Mouse (Mus musculus) kidney, embryonic 14.5 days (tissue): ENCODE data around the gene Kif1c. TPM values are rescaled to one million over a fixed set of nuclear protein-coding genes. Genes with fewer than 3 reads are reported as not detected.
"Not testable (repeated sequence)": the region's sequence is repeated elsewhere in the genome, so short reads cannot be mapped to it uniquely, and the experiment has no call there.

Experiments used
- ATAC-seq: fragments of 200-750 bp; cut with Nextera tagmentation; 2 replicates; pipeline ENCODE4 v1.8.0; 2017; ENCODE audit warnings: moderate number of reproducible peaks, mild to moderate bottlenecking, moderate TSS enrichment, moderate library complexity; ENCODE audit not compliant: low FRiP score, low TSS enrichment
- H3K27ac ChIP-seq: fragments of 300-500 bp; sonication (generic); 2 replicates; pipeline ENCODE4 v1.5.1; 2014; ENCODE audit warnings: low read depth, mild to moderate bottlenecking, low read length, moderate library complexity, mixed read lengths
- H3K27me3 ChIP-seq: fragments of 300-500 bp; sonication (generic); 2 replicates; pipeline ENCODE4 v1.6.1; 2014; ENCODE audit warnings: mild to moderate bottlenecking, low read length; ENCODE audit not compliant: control insufficient read depth, insufficient read depth
- H3K36me3 ChIP-seq: fragments of 300-500 bp; sonication (generic); 2 replicates; pipeline ENCODE4 v1.6.1; 2014; ENCODE audit warnings: low read length, mixed read lengths; ENCODE audit not compliant: control insufficient read depth, insufficient read depth
- H3K4me1 ChIP-seq: fragments of 300-500 bp; sonication (generic); 2 replicates; pipeline ENCODE4 v1.6.1; 2014; ENCODE audit warnings: low read length, mixed read lengths; ENCODE audit not compliant: control insufficient read depth, insufficient read depth
- H3K4me2 ChIP-seq: fragments of 300-500 bp; sonication (generic); replicated peaks from 2 replicates; pipeline ENCODE4 v1.6.1; 2014; ENCODE audit warnings: low read depth, mild to moderate bottlenecking, low read length
- H3K4me3 ChIP-seq: fragments of 300-500 bp; sonication (generic); 2 replicates; pipeline ENCODE4 v1.5.1; 2014; ENCODE audit warnings: mild to moderate bottlenecking, low read length
- H3K9ac ChIP-seq: fragments of 300-500 bp; sonication (generic); 2 replicates; pipeline ENCODE4 v1.6.1; 2014; ENCODE audit warnings: low read depth, mild to moderate bottlenecking, low read length, moderate library complexity
- H3K9me3 ChIP-seq: fragments of 300-500 bp; sonication (generic); 2 replicates; pipeline ENCODE4 v1.6.1; 2016; ENCODE audit warnings: low read length; ENCODE audit not compliant: control insufficient read depth
- WGBS: fragments of 180-500 bp; shearing (Covaris S2); extraction: QIAGEN DNeasy Blood & Tissue Kit; methylation state at CpG from one replicate; pipeline ENCODE4 v1.1.7; 2014; 5-methylcytosine and 5-hydroxymethylcytosine counted together
- microRNA-seq: library from miRNA; unstranded; fragments of <30 nt; microRNA quantifications from one replicate; pipeline ENCODE4, GENCODE M21; 2016
- polyA plus RNA-seq: library from polyadenylated mRNA; unstranded; fragments of >200 nt; fragmentation: Nextera tagmentation; extraction: Ambion mirVana; gene quantifications from 2 replicates; pipeline ENCODE4 v1.2.1, GENCODE M21; 2014

Kif1c gene
- polyA plus RNA-seq, 1 experiment from 2014 or later: 10.0 TPM

DNA sequence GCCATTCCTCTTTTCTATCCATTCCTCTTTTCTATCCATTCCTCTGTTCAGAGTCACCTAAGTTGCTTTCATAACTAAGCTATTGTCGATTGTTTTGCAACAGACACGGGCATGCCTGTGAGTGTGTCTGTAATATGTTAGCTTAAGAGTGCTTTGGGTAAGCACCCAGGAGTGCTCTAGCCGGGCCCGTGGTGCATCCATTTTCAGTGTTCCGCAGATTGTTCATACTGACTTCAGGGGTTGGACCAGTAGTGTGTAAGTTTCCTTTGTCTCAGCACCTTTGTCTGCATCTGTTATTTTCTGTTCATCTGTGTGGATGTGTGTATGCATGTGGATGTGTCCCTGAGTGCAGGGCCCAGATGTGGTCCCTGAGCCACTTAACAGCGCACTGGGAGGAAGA is 77.3 kb downstream of the Kif1c start:
- H3K4me3 ChIP-seq: no peak overlapping the region
- no peaks in the 10 kb centered on the region for H3K36me3 ChIP-seq
- no peak overlapping the region for H3K4me2 ChIP-seq
- H3K27ac ChIP-seq: no peak overlapping the region
- ATAC-seq: no peak
- no peaks in the 10 kb centered on the region for H3K27me3 ChIP-seq
- H3K9me3 ChIP-seq: no peaks in the 10 kb centered on the region
- no peak overlapping the region for H3K9ac ChIP-seq
- no peaks in the 10 kb centered on the region for H3K4me1 ChIP-seq
- WGBS: 67% methylated on average over 6 of the region's 6 CpGs

GRCm38 (mm10) chr11:70778058-70778457 is 77.7 kb downstream of the Kif1c start:
- 26% methylated on average over 6 of the region's 6 CpGs for WGBS
- H3K36me3 ChIP-seq, H3K4me3 ChIP-seq, H3K4me2 ChIP-seq, H3K9ac ChIP-seq, H3K27ac ChIP-seq, ATAC-seq, H3K4me1 ChIP-seq, H3K9me3 ChIP-seq, H3K27me3 ChIP-seq: not testable (repeated sequence)

Small RNA genes lying within 50 kb of the gene (microRNA-seq; reads per million reads assigned to microRNA genes)
- gene Gm22760 (not detected), gene Mir6925 (not detected)

Other genes with a start within 250 kb of the Kif1c start
- gene Med11, start 248.6 kb upstream of the Kif1c start, polyA plus RNA-seq: 48.7 and 50.0 TPM in 2 replicates
- 0.33 and 0.88 TPM in 2 replicates for gene Zmynd15, start 241.1 kb upstream of the Kif1c start, polyA plus RNA-seq
- 5.2 and 6.0 TPM in 2 replicates for gene Cxcl16, start 240.6 kb upstream of the Kif1c start, polyA plus RNA-seq
- 0.31 and 0.91 TPM in 2 replicates for gene Tm4sf5, start 195.3 kb upstream of the Kif1c start, polyA plus RNA-seq
- 0.41 and 0.57 TPM in 2 replicates for gene Vmo1, start 185.9 kb upstream of the Kif1c start, polyA plus RNA-seq
- gene Gltpd2, start 181.4 kb upstream of the Kif1c start, polyA plus RNA-seq: 0.31 and 0.34 TPM in 2 replicates
- gene Psmb6, start 175.2 kb upstream of the Kif1c start, polyA plus RNA-seq: 823 and 914 TPM in 2 replicates
- gene Gm40193, start 167.6 kb upstream of the Kif1c start, polyA plus RNA-seq: not detected in 2 replicates
- gene Pld2, start 160.5 kb upstream of the Kif1c start, polyA plus RNA-seq: 3.7 and 5.9 TPM in 2 replicates
- gene Mink1, start 137.7 kb upstream of the Kif1c start, polyA plus RNA-seq: 14.7 and 21.0 TPM in 2 replicates
- not detected in 2 replicates for gene 4930544D05Rik, start 84.7 kb upstream of the Kif1c start, polyA plus RNA-seq
- not detected in 2 replicates for gene Chrne, start 81.3 kb upstream of the Kif1c start, polyA plus RNA-seq
- 0.29 and 0.35 TPM in 2 replicates for gene Gp1ba, start 61.4 kb upstream of the Kif1c start, polyA plus RNA-seq
- 83.0 and 109 TPM in 2 replicates for gene Rnf167, start 53.3 kb upstream of the Kif1c start, polyA plus RNA-seq
- 153 and 171 TPM in 2 replicates for gene Slc25a11, start 53.1 kb upstream of the Kif1c start, polyA plus RNA-seq
- 1,900 and 2,186 TPM in 2 replicates for gene Pfn1, start 45.9 kb upstream of the Kif1c start, polyA plus RNA-seq
- gene Eno3, start 43.3 kb upstream of the Kif1c start, polyA plus RNA-seq: 22.4 and 26.8 TPM in 2 replicates
- gene Spag7, start 31.1 kb upstream of the Kif1c start, polyA plus RNA-seq: 177 and 230 TPM in 2 replicates
- 10.8 and 16.1 TPM in 2 replicates for gene Camta2, start 12.4 kb upstream of the Kif1c start, polyA plus RNA-seq
- gene Inca1, start 393 bp upstream of the Kif1c start, polyA plus RNA-seq: 1.3 and 2.1 TPM in 2 replicates
- gene Zfp3, start 63.7 kb downstream of the Kif1c start, polyA plus RNA-seq: 3.6 and 6.9 TPM in 2 replicates
- not detected in 2 replicates for gene Scimp, start 112.0 kb downstream of the Kif1c start, polyA plus RNA-seq
- 22.6 and 36.9 TPM in 2 replicates for gene Rabep1, start 144.2 kb downstream of the Kif1c start, polyA plus RNA-seq